9 mouse cellular contexts compared by ENCODE assay signal in genomic region chr13:110882661-110883172, GRCm38 (mm10).
A peak's percentile ranks its signal among the peaks of the same experiment; 100 is the strongest.
DNase-seq lines count a peak whose midpoint lies in the region; ATAC-seq lines count a peak whose summit lies in the region.
"Had no signal": no experiment of that assay in that cellular context is flagged by ENCODE, and none has a peak within 500 bp of the region (broad histone marks: within the 10 kb centered on the region; RNA-seq: fewer than 3 reads in every experiment).

No protein-coding gene starts in this region.

- no peak for ATAC-seq in limb, embryonic 15.5 days (ENCODE audit: insufficient number of reproducible peaks, low FRiP score, low TSS enrichment, low read depth)

- no peaks in the 10 kb centered on the region for H3K36me3 ChIP-seq in limb, embryonic 15.5 days
- no peaks in the 10 kb centered on the region for H3K36me3 ChIP-seq in limb, embryonic 10.5 days

- no peaks in the 10 kb centered on the region for H3K9me3 ChIP-seq in limb, embryonic 15.5 days
- no peaks in the 10 kb centered on the region for H3K9me3 ChIP-seq in limb, embryonic 10.5 days (replicated peaks)

- H3K27me3 ChIP-seq in limb, embryonic 15.5 days, result no peaks in the 10 kb centered on the region
- H3K27me3 ChIP-seq in limb, embryonic 10.5 days (ENCODE audit: low read depth, poor library complexity, severe bottlenecking), result no peaks in the 10 kb centered on the region

- peak; percentile 30 for DNase-seq in adrenal gland, adult 2 months
- DNase-seq in adrenal gland, adult 8-10 months, result no peak
- no peak for DNase-seq in limb, embryonic 10.5 days (ENCODE audit: low spot score)
- DNase-seq in layer of hippocampus, adult 8-10 months (ENCODE audit: low spot score in 2 of 2), result peak; percentile 60 to 67
- peak; percentile 36 to 44 for DNase-seq in right cerebral cortex, postnatal 36 days (ENCODE audit: low spot score in 2 of 2)
- DNase-seq in cerebellum, postnatal 36 days, result no peak
- no peak for DNase-seq in kidney, postnatal 36 days
- DNase-seq: lung, embryonic 14.5 days had no signal

- WGBS in limb, embryonic 15.5 days, result 56% methylated on average over 10 of the region's 10 CpGs
- WGBS in limb, embryonic 10.5 days, result 82% methylated on average over 10 of the region's 10 CpGs

- H3K4me2 ChIP-seq in limb, embryonic 15.5 days, result no peak overlapping the region
- H3K4me2 ChIP-seq: lung, embryonic 14.5 days had no signal

- no peak overlapping the region for H3K9ac ChIP-seq in limb, embryonic 15.5 days
- H3K9ac ChIP-seq: lung, embryonic 14.5 days had no signal

- no peaks in the 10 kb centered on the region for H3K4me1 ChIP-seq in limb, embryonic 15.5 days
- 0 out of 2 replicates have a peak, but pooled peaks cover 4% of the 10 kb centered on the region for H3K4me1 ChIP-seq in limb, embryonic 10.5 days

- no peak overlapping the region for H3K4me3 ChIP-seq in limb, embryonic 15.5 days
- H3K4me3 ChIP-seq in limb, embryonic 10.5 days, result no peak overlapping the region

- H3K27ac ChIP-seq in limb, embryonic 15.5 days, result 0 out of 2 replicates have a peak overlapping the region, but pooled peaks have one; percentile 9
- no peak overlapping the region for H3K27ac ChIP-seq in limb, embryonic 10.5 days

Comparison
In these comparisons a context has a peak if more than half of its experiments do, and no peak if none do; other contexts are left out.
1. DNase-seq: peak in adrenal gland, adult 2 months (single experiment), layer of hippocampus, adult 8-10 months (2 of 2) and right cerebral cortex, postnatal 36 days (2 of 2); none in adrenal gland, adult 8-10 months (single experiment), limb, embryonic 10.5 days (single experiment), cerebellum, postnatal 36 days (0 of 2) and kidney, postnatal 36 days (0 of 2).